Mouse (Mus musculus) midbrain, embryonic 14.5 days (tissue): ENCODE data around the gene Ankrd9. TPM values are rescaled to one million over a fixed set of nuclear protein-coding genes. Genes with fewer than 3 reads are reported as not detected.

Experiments used
- ATAC-seq: fragments of 200-750 bp; cut with Nextera tagmentation; 2 replicates; pipeline ENCODE4 v1.8.0; 2017; ENCODE audit warnings: moderate number of reproducible peaks, moderate library complexity; ENCODE audit not compliant: low FRiP score, low TSS enrichment
- DNase-seq: peaks from one replicate; pipeline ENCODE4 v3.0.0-alpha.2; 2015
- H3K27ac ChIP-seq: fragments of 300-500 bp; sonication (generic); replicated peaks from 2 replicates; pipeline ENCODE4 v1.5.1; 2014; ENCODE audit warnings: mild to moderate bottlenecking, low read depth, low read length, moderate library complexity
- H3K27me3 ChIP-seq: fragments of 300-500 bp; sonication (generic); 2 replicates; pipeline ENCODE4 v1.6.1; 2014; ENCODE audit warnings: low read length, control low read depth, mixed read lengths; ENCODE audit not compliant: control insufficient read depth, insufficient read depth
- H3K36me3 ChIP-seq: fragments of 300-500 bp; sonication (generic); 2 replicates; pipeline ENCODE4 v1.6.1; 2014; ENCODE audit warnings: low read length, control low read depth; ENCODE audit not compliant: control insufficient read depth, insufficient read depth
- H3K4me1 ChIP-seq: fragments of 300-500 bp; sonication (generic); 2 replicates; pipeline ENCODE4 v1.6.1; 2014; ENCODE audit warnings: mild to moderate bottlenecking, antibody characterized with exemption, low read length, control low read depth; ENCODE audit not compliant: control insufficient read depth, insufficient read depth
- H3K4me2 ChIP-seq: fragments of 300-500 bp; sonication (generic); 2 replicates; pipeline ENCODE4 v1.6.1; 2014; ENCODE audit warnings: mild to moderate bottlenecking, low read length, moderate library complexity
- H3K4me3 ChIP-seq: fragments of 300-500 bp; sonication (generic); replicated peaks from 2 replicates; pipeline ENCODE4 v1.5.1; 2014; ENCODE audit warnings: low read depth, low read length
- H3K9ac ChIP-seq: fragments of 300-500 bp; sonication (generic); replicated peaks from 2 replicates; pipeline ENCODE4 v1.6.1; 2014; ENCODE audit warnings: mild to moderate bottlenecking, low read length, moderate library complexity
- H3K9me3 ChIP-seq: fragments of 300-500 bp; sonication (generic); 2 replicates; pipeline ENCODE4 v1.6.1; 2016; ENCODE audit warnings: low read length, control low read depth, mixed read lengths; ENCODE audit not compliant: control insufficient read depth
- WGBS: fragments of 180-500 bp; shearing (Covaris S2); extraction: QIAGEN DNeasy Blood & Tissue Kit; methylation state at CpG from one replicate; pipeline ENCODE4 v1.1.7; 2014; 5-methylcytosine and 5-hydroxymethylcytosine counted together
- polyA plus RNA-seq: library from polyadenylated mRNA; unstranded; fragments of >200 nt; fragmentation: Nextera tagmentation; extraction: Ambion mirVana; gene quantifications from 2 replicates; pipeline ENCODE4 v1.2.1, GENCODE M21; 2014

Gene Ankrd9
- polyA plus RNA-seq, 1 experiment from 2014 or later, result 7.4 TPM

- Histone ChIP-seq H3K9ac (no peak overlapping the region), H3K27me3 (no peaks in the 10 kb centered on the region), H3K36me3 (peaks cover 62% of the 10 kb centered on the region), H3K9me3 (no peaks in the 10 kb centered on the region), H3K4me3 (no peak overlapping the region), H3K4me2 (no peak overlapping the region), H3K27ac (no peak overlapping the region), H3K4me1 (no peaks in the 10 kb centered on the region)
- no peak for DNase-seq
- WGBS, result 94% methylated on average over 6 of the region's 6 CpGs
- no peak for ATAC-seq
These were observed 30.5 kb downstream of the Ankrd9 start for GRCm38 (mm10) chr12:110948082-110948909.

GRCm38 (mm10) chr12:110946216-110946615, 32.6 kb downstream of the Ankrd9 start:
- 84% methylated on average over 7 of the region's 7 CpGs for WGBS
- Histone ChIP-seq H3K27me3 (no peaks in the 10 kb centered on the region), H3K36me3 (peaks cover 76% of the 10 kb centered on the region), H3K4me3 (no peak overlapping the region), H3K4me1 (no peaks in the 10 kb centered on the region), H3K9me3 (no peaks in the 10 kb centered on the region), H3K27ac (no peak overlapping the region), H3K4me2 (no peak overlapping the region), H3K9ac (no peak overlapping the region)
- ATAC-seq, result no peak
- DNase-seq, result no peak

GRCm38 (mm10) chr12:110940869-110941268, 38.0 kb downstream of the Ankrd9 start:
- no peaks in the 10 kb centered on the region for H3K4me1 ChIP-seq
- H3K9me3 ChIP-seq, result no peaks in the 10 kb centered on the region
- 93% methylated on average over 3 of the region's 3 CpGs for WGBS
- no peaks in the 10 kb centered on the region for H3K27me3 ChIP-seq
- DNase-seq (no peak), ATAC-seq (no peak)
- H3K4me3 ChIP-seq, result no peak overlapping the region
- H3K9ac ChIP-seq, result no peak overlapping the region
- H3K36me3 ChIP-seq, result peaks cover 58% of the 10 kb centered on the region
- no peak overlapping the region for H3K27ac ChIP-seq
- H3K4me2 ChIP-seq, result no peak overlapping the region

- 96% methylated on average over 5 of the region's 5 CpGs for WGBS
- Histone ChIP-seq H3K9ac (no peak overlapping the region), H3K4me1 (no peaks in the 10 kb centered on the region), H3K36me3 (peaks cover 49% of the 10 kb centered on the region), H3K9me3 (no peaks in the 10 kb centered on the region), H3K4me2 (no peak overlapping the region), H3K4me3 (no peak overlapping the region), H3K27me3 (no peaks in the 10 kb centered on the region), H3K27ac (no peak overlapping the region)
- ATAC-seq (no peak), DNase-seq (no peak)
These were observed 39.5 kb downstream of the Ankrd9 start for GRCm38 (mm10) chr12:110939385-110939784.

DNA sequence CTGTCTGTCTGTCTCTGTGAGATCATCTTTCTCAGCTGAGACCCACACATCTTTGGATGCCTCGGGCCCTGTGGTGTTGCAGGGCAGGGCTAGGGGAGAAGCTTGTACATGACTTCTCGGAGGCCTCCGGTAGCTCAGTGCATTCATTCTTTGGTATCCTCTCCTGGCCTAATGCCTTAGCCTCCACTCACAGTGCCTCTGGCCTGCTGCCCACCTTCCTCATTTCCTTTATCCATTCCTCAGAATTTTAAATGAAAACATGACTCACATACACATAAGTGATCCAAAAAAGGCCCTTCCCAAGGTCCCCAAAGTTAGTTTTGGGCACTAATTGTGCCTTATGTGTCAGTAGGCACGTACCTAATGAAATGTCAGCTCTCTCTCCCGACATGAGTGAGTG, 41.3 kb downstream of the Ankrd9 start:
- Histone ChIP-seq H3K27ac (no peak overlapping the region), H3K9ac (no peak overlapping the region), H3K36me3 (peaks cover 51% of the 10 kb centered on the region), H3K27me3 (no peaks in the 10 kb centered on the region), H3K9me3 (no peaks in the 10 kb centered on the region), H3K4me3 (no peak overlapping the region), H3K4me2 (no peak overlapping the region), H3K4me1 (no peaks in the 10 kb centered on the region)
- no peak for DNase-seq
- no peak for ATAC-seq
- 95% methylated on average over 5 of the region's 5 CpGs for WGBS

- peaks cover 53% of the 10 kb centered on the region for H3K36me3 ChIP-seq
- no peak overlapping the region for H3K9ac ChIP-seq
These were observed 42.7 kb downstream of the Ankrd9 start for GRCm38 (mm10) chr12:110935983-110936620.

DNA sequence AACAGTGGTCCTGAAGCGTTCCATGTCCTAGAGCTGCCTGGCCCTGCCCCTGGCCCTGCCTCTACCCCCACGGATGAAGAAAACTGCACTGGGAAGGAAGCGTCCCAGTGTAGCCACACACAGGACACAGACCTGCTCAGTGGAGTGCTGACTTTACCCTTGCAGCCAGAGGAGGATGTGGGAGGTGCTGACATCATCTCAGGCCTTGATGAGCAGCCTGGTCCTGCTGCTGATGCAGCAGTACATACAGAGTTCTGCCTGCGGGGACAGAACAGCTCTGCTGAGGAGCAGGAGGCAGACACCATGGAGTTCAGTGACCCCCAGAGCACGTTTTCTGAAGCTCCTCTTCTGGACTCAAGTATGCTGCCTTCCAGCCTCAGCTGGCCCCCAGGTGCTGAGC, 46.0 kb downstream of the Ankrd9 start:
- 82% methylated on average over 5 of the region's 5 CpGs for WGBS
- H3K27ac ChIP-seq, result no peak overlapping the region
- H3K9ac ChIP-seq, result no peak overlapping the region
- peaks cover 55% of the 10 kb centered on the region for H3K36me3 ChIP-seq
- H3K27me3 ChIP-seq, result no peaks in the 10 kb centered on the region
- H3K4me1 ChIP-seq, result no peaks in the 10 kb centered on the region
- H3K4me3 ChIP-seq, result no peak overlapping the region
- no peak overlapping the region for H3K4me2 ChIP-seq
- H3K9me3 ChIP-seq, result no peaks in the 10 kb centered on the region
- DNase-seq (no peak), ATAC-seq (no peak)

More at GRCm38 (mm10) chr12:110935983-110936620, 42.7 kb downstream of the Ankrd9 start:
- 62% methylated on average over 9 of the region's 9 CpGs for WGBS
- Histone ChIP-seq H3K27me3 (no peaks in the 10 kb centered on the region), H3K4me3 (no peak overlapping the region), H3K9me3 (no peaks in the 10 kb centered on the region), H3K4me2 (no peak overlapping the region), H3K27ac (no peak overlapping the region), H3K4me1 (no peaks in the 10 kb centered on the region)
- ATAC-seq (peak; percentile 14; the same call in 1 of the 2 replicates), DNase-seq (peak; percentile 89)
